In the genomic region with DNA sequence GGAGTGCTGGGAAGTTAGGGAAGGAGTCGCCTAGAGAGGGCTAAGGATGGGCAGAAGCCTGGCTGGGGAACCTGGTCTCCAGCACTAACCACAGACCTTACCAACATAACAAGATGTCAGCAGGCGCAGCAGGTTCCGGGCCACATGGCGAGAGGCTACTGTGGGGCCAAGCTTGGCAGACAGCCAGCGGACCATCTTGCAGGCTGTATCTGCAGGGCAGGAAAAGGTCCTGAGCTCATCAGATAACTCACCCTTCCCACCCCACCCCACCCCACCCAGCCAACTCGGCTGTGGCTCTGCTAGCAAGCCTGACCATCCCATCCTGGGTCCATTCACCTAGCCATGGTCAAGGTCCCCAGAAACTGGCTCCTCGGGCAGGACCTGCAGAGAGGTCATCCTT, we compare ENCODE assay signal across 10 mouse cellular contexts. TPM values are rescaled to one million over a fixed set of nuclear protein-coding genes. Genes with fewer than 3 reads are reported as not detected.
DNase-seq lines count a peak whose midpoint lies in the region; ATAC-seq lines count a peak whose summit lies in the region.
"Had no signal": no experiment of that assay in that cellular context is flagged by ENCODE, and none has a peak within 500 bp of the region (broad histone marks: within the 10 kb centered on the region; RNA-seq: fewer than 3 reads in every experiment).

No protein-coding gene starts in this region.

- ATAC-seq in heart, embryonic 16.5 days (replicated peaks; ENCODE audit: extremely low read depth, insufficient read depth, low FRiP score), result no peak
- peak; percentile 78 for ATAC-seq in liver, embryonic 15.5 days (ENCODE audit: insufficient read depth)
- no peak for ATAC-seq in monocyte, adult 5-6 weeks (replicated peaks; ENCODE audit: insufficient number of reproducible peaks, low FRiP score, low TSS enrichment, poor library complexity, severe bottlenecking)

- peaks cover 10% of the 10 kb centered on the region for H3K36me3 ChIP-seq in heart, embryonic 16.5 days (ENCODE audit: control insufficient read depth, insufficient read depth)
- H3K36me3 ChIP-seq in liver, embryonic 15.5 days (replicated peaks), result peaks cover 70% of the 10 kb centered on the region

- no peaks in the 10 kb centered on the region for H3K27me3 ChIP-seq in heart, embryonic 16.5 days (ENCODE audit: control insufficient read depth, insufficient read depth, low read length)
- H3K27me3 ChIP-seq in liver, embryonic 15.5 days, result no peaks in the 10 kb centered on the region

- 62% methylated on average over 7 of the region's 7 CpGs for WGBS in heart, embryonic 16.5 days
- 26% methylated on average over 7 of the region's 7 CpGs for WGBS in liver, embryonic 15.5 days (ENCODE audit: insufficient replicate concordance)

- H3K9ac ChIP-seq in heart, embryonic 16.5 days (ENCODE audit: low read length), result peak overlapping the region; percentile 18; the same call in 1 of the 2 replicates
- peak overlapping the region; percentile 75 for H3K9ac ChIP-seq in liver, embryonic 15.5 days

- no peak overlapping the region for H3K4me3 ChIP-seq in heart, embryonic 16.5 days (ENCODE audit: low read length)
- peak overlapping the region; percentile 58 for H3K4me3 ChIP-seq in liver, embryonic 15.5 days (replicated peaks)

- peaks cover 9% of the 10 kb centered on the region for H3K4me1 ChIP-seq in heart, embryonic 16.5 days (ENCODE audit: control insufficient read depth, insufficient read depth, low read length)
- H3K4me1 ChIP-seq in liver, embryonic 15.5 days (replicated peaks), result peaks cover 79% of the 10 kb centered on the region

- H3K9me3 ChIP-seq in heart, embryonic 16.5 days (replicated peaks; ENCODE audit: control insufficient read depth, low read length), result no peaks in the 10 kb centered on the region
- no peaks in the 10 kb centered on the region for H3K9me3 ChIP-seq in liver, embryonic 15.5 days (replicated peaks)

- H3K4me2 ChIP-seq in heart, embryonic 16.5 days (ENCODE audit: low read depth, low read length), result no peak overlapping the region
- peak overlapping the region; percentile 98 for H3K4me2 ChIP-seq in liver, embryonic 15.5 days

- H3K27ac ChIP-seq in heart, embryonic 16.5 days (ENCODE audit: low read length), result no peak overlapping the region
- peak overlapping the region; percentile 98 for H3K27ac ChIP-seq in liver, embryonic 15.5 days (replicated peaks)

- DNase-seq in heart, adult 18-20 months, result no peak
- peak; percentile 75 for DNase-seq in MN1 (ENCODE audit: low spot score)
- DNase-seq in cerebellum, postnatal 10 days, result peak; percentile 55 to 69
- no peak for DNase-seq in urinary bladder, postnatal 10 days (ENCODE audit: low spot score)
- DNase-seq in layer of hippocampus, postnatal 36 days, result no peak
- DNase-seq: gastrocnemius, postnatal 36 days; midbrain, embryonic 14.5 days had no signal

RNA-seq across cellular contexts. Expression of a gene that starts 4.8 kb away (rescaled TPM):
- polyA plus RNA-seq in heart, embryonic 16.5 days (2015; fragmentation: Nextera tagmentation; extraction: Ambion mirVana), result 3.5 and 4.5 TPM in 2 replicates
- 1 to 10 TPM; 7.6 to 8.3 TPM for total RNA-seq in heart, adult 18-20 months (2021)
- 21.0 and 26.2 TPM in 2 replicates for polyA plus RNA-seq in liver, embryonic 15.5 days (2015; fragmentation: Nextera tagmentation; extraction: Ambion mirVana)
- total RNA-seq in monocyte, adult 5-6 weeks (2017), result 15.9 to 17.9 TPM (median 16.5 TPM) in 3 replicates
- total RNA-seq in layer of hippocampus, postnatal 36 days (2021), result 10 to 100 TPM; 20.6 to 22.6 TPM

RNA-seq across cellular contexts. Expression of a gene that starts 10.3 kb away (rescaled TPM):
- polyA plus RNA-seq in heart, embryonic 16.5 days (2015; fragmentation: Nextera tagmentation; extraction: Ambion mirVana), result 0.39 and 0.75 TPM in 2 replicates
- not detected for total RNA-seq in heart, adult 18-20 months (2021)
- 631 and 714 TPM in 2 replicates for polyA plus RNA-seq in liver, embryonic 15.5 days (2015; fragmentation: Nextera tagmentation; extraction: Ambion mirVana)
- 0.19 TPM in 1 of 3 replicates, not detected in the others for total RNA-seq in monocyte, adult 5-6 weeks (2017)
- under 1 TPM; 0.40 to 0.50 TPM for total RNA-seq in layer of hippocampus, postnatal 36 days (2021)
- total RNA-seq: gastrocnemius, postnatal 36 days had no signal
- polyA plus RNA-seq: midbrain, embryonic 14.5 days had no signal

RNA-seq across cellular contexts. Expression of a gene that starts 11.8 kb away (rescaled TPM):
- 11.2 and 12.1 TPM in 2 replicates for polyA plus RNA-seq in heart, embryonic 16.5 days (2015; fragmentation: Nextera tagmentation; extraction: Ambion mirVana)
- 1 to 10 TPM; 2.4 to 4.9 TPM for total RNA-seq in heart, adult 18-20 months (2021)
- polyA plus RNA-seq in liver, embryonic 15.5 days (2015; fragmentation: Nextera tagmentation; extraction: Ambion mirVana), result 18.8 and 19.9 TPM in 2 replicates
- total RNA-seq in monocyte, adult 5-6 weeks (2017), result 1.0 to 8.1 TPM (median 1.3 TPM) in 3 replicates
- total RNA-seq in layer of hippocampus, postnatal 36 days (2021), result under 1 TPM; 0.40 to 0.85 TPM

RNA-seq across cellular contexts. Expression of a gene that starts 27.2 kb away (rescaled TPM):
- polyA plus RNA-seq in heart, embryonic 16.5 days (2015; fragmentation: Nextera tagmentation; extraction: Ambion mirVana), result 37.4 and 40.1 TPM in 2 replicates
- 10 to 100 TPM; 16.0 to 21.0 TPM for total RNA-seq in heart, adult 18-20 months (2021)
- 265 and 279 TPM in 2 replicates for polyA plus RNA-seq in liver, embryonic 15.5 days (2015; fragmentation: Nextera tagmentation; extraction: Ambion mirVana)
- not detected in 3 replicates for total RNA-seq in monocyte, adult 5-6 weeks (2017)
- total RNA-seq in layer of hippocampus, postnatal 36 days (2021), result 10 to 100 TPM; 12.5 to 17.0 TPM

RNA-seq across cellular contexts. Expression of a gene that starts 36.9 kb away (rescaled TPM):
- 31.4 and 34.1 TPM in 2 replicates for polyA plus RNA-seq in heart, embryonic 16.5 days (2015; fragmentation: Nextera tagmentation; extraction: Ambion mirVana)
- 10 to 100 TPM; 86.5 to 92.7 TPM for total RNA-seq in heart, adult 18-20 months (2021)
- 25.8 and 28.0 TPM in 2 replicates for polyA plus RNA-seq in liver, embryonic 15.5 days (2015; fragmentation: Nextera tagmentation; extraction: Ambion mirVana)
- 65.5 to 114 TPM (median 72.0 TPM) in 3 replicates for total RNA-seq in monocyte, adult 5-6 weeks (2017)
- 100 to 1,000 TPM; 126 to 130 TPM for total RNA-seq in layer of hippocampus, postnatal 36 days (2021)

Comparison
In these comparisons a context has a peak if more than half of its experiments do, and no peak if none do; other contexts are left out.
1. DNase-seq: peak in MN1 (single experiment) and cerebellum, postnatal 10 days (2 of 2); none in heart, adult 18-20 months (0 of 2), urinary bladder, postnatal 10 days (single experiment) and layer of hippocampus, postnatal 36 days (0 of 2).